Mouse (Mus musculus) MEL (cell line): ENCODE results near the gene Fam227b. TPM values are rescaled to one million over a fixed set of nuclear protein-coding genes. Genes with fewer than 3 reads are reported as not detected.

ENCODE experiments used
- DNase-seq: peaks from one replicate; pipeline ENCODE4 v3.0.0; 2011; ENCODE audit warnings: low read depth, low spot score
- H3K27ac ChIP-seq: 2 replicates; pipeline ENCODE4 v1.5.1; 2012; ENCODE audit warnings: low read depth, mild to moderate bottlenecking, control low read depth, low read length, moderate library complexity; ENCODE audit not compliant: control insufficient read depth
- H3K27me3 ChIP-seq, 2 experiments: fragments of 150-350 bp in 1 of 2; sonication (generic) in 1 of 2; 2 replicates each; pipeline ENCODE4 v1.6.1; 2012; ENCODE audit warnings: low read length in 2 of 2, mild to moderate bottlenecking in 2 of 2, improper control_type of control experiment in 1 of 2, moderate library complexity in 1 of 2; ENCODE audit not compliant: insufficient read depth in 2 of 2, control insufficient read depth in 1 of 2
- H3K36me3 ChIP-seq, 2 experiments: 2 replicates each; pipeline ENCODE4 v1.6.1; 2012 to 2014; ENCODE audit warnings: low read length in 2 of 2, improper control_type of control experiment in 1 of 2, inconsistent platforms in 1 of 2, mild to moderate bottlenecking in 1 of 2; ENCODE audit not compliant: insufficient read depth in 2 of 2, control insufficient read depth in 1 of 2
- H3K4me1 ChIP-seq, 2 experiments: fragments of 150-350 bp in 1 of 2; sonication (generic) in 1 of 2; 2 replicates each; pipeline ENCODE4 v1.6.1; 2012; ENCODE audit warnings: low read length in 2 of 2, improper control_type of control experiment in 1 of 2, mild to moderate bottlenecking in 1 of 2; ENCODE audit not compliant: insufficient read depth in 2 of 2, control insufficient read depth in 1 of 2
- H3K4me3 ChIP-seq, 2 experiments: fragments of 150-350 bp in 1 of 2; sonication (generic) in 1 of 2; 2 replicates each; pipeline ENCODE4 v1.5.1; 2012; ENCODE audit warnings: low read depth in 2 of 2, low read length in 2 of 2, mild to moderate bottlenecking in 2 of 2, moderate library complexity in 2 of 2, control low read depth in 1 of 2, improper control_type of control experiment in 1 of 2; ENCODE audit not compliant: control insufficient read depth in 1 of 2, insufficient read depth in 1 of 2
- H3K79me2 ChIP-seq: 2 replicates; pipeline ENCODE4 v1.6.1; 2012; ENCODE audit warnings: mild to moderate bottlenecking, low read length, moderate library complexity; ENCODE audit not compliant: control insufficient read depth, poor library complexity, insufficient read depth
- H3K9ac ChIP-seq: 2 replicates; pipeline ENCODE4 v1.6.1; 2012; ENCODE audit warnings: low read depth, mild to moderate bottlenecking, control low read depth, low read length, moderate library complexity; ENCODE audit not compliant: control insufficient read depth, poor library complexity, severe bottlenecking
- H3K9me3 ChIP-seq: fragments of 150-350 bp; sonication (generic); replicated peaks from 2 replicates; pipeline ENCODE4 v1.6.1; 2012; ENCODE audit warnings: mild to moderate bottlenecking, low read length, improper control_type of control experiment, moderate library complexity; ENCODE audit not compliant: insufficient read depth
- CHD1 ChIP-seq: IDR thresholded peaks from 2 replicates; pipeline ENCODE4 v1.6.1; 2012; ENCODE audit warnings: low read depth, mild to moderate bottlenecking, inconsistent platforms, low read length, improper control_type of control experiment
- EP300 ChIP-seq, 2 experiments: IDR thresholded peaks; 2 replicates each; pipeline ENCODE4 v1.6.1; 2011; ENCODE audit warnings: improper control_type of control experiment in 2 of 2, low read length in 2 of 2, low read depth in 1 of 2, mild to moderate bottlenecking in 1 of 2
- HCFC1 ChIP-seq: IDR thresholded peaks from 2 replicates; pipeline ENCODE4 v1.6.1; 2012; ENCODE audit warnings: low read depth, mild to moderate bottlenecking, inconsistent platforms, low read length, improper control_type of control experiment, moderate library complexity
- MEF2A ChIP-seq: IDR thresholded peaks from 2 replicates; pipeline ENCODE4 v1.6.1; 2014; ENCODE audit warnings: low read depth, mild to moderate bottlenecking, inconsistent platforms, low read length, improper control_type of control experiment; ENCODE audit not compliant: poor library complexity, insufficient replicate concordance, severe bottlenecking; ENCODE audit errors: extremely low read depth
- NRF1 ChIP-seq: IDR thresholded peaks from 2 replicates; pipeline ENCODE4 v1.6.1; 2014; ENCODE audit warnings: low read depth, mild to moderate bottlenecking, inconsistent platforms, low read length, improper control_type of control experiment, moderate library complexity; ENCODE audit not compliant: poor library complexity, insufficient read depth, severe bottlenecking
- POLR2AphosphoS5 ChIP-seq: IDR thresholded peaks from 2 replicates; pipeline ENCODE4 v1.6.1; 2012; ENCODE audit warnings: low read depth, borderline replicate concordance, mild to moderate bottlenecking, inconsistent platforms, low read length, moderate library complexity, mixed read lengths
- SIN3A ChIP-seq: IDR thresholded peaks from 2 replicates; pipeline ENCODE4 v1.6.1; 2012; ENCODE audit warnings: low read length, improper control_type of control experiment, inconsistent platforms
- TCF12 ChIP-seq: IDR thresholded peaks from 2 replicates; pipeline ENCODE4 v1.6.1; 2014; ENCODE audit warnings: low read depth, mild to moderate bottlenecking, inconsistent platforms, low read length, improper control_type of control experiment, moderate library complexity
- UBTF ChIP-seq: IDR thresholded peaks from 2 replicates; pipeline ENCODE4 v1.6.1; 2012; ENCODE audit warnings: low read depth, mild to moderate bottlenecking, inconsistent platforms, low read length, improper control_type of control experiment, moderate library complexity, borderline replicate concordance; ENCODE audit not compliant: insufficient read depth
- USF1 ChIP-seq: IDR thresholded peaks from 2 replicates; pipeline ENCODE4 v1.6.1; 2014; ENCODE audit warnings: low read depth, mild to moderate bottlenecking, inconsistent platforms, low read length, improper control_type of control experiment, moderate library complexity
- USF2 ChIP-seq, 2 experiments: IDR thresholded peaks; 2 replicates each; pipeline ENCODE4 v1.6.1; 2011 to 2012; ENCODE audit warnings: improper control_type of control experiment in 2 of 2, low read length in 2 of 2, borderline replicate concordance in 1 of 2, inconsistent platforms in 1 of 2, low read depth in 1 of 2, mild to moderate bottlenecking in 1 of 2; ENCODE audit not compliant: insufficient read depth in 1 of 2
- ZKSCAN1 ChIP-seq: IDR thresholded peaks from 2 replicates; pipeline ENCODE4 v1.6.1; 2012; ENCODE audit warnings: low read depth, mild to moderate bottlenecking, inconsistent platforms, low read length, improper control_type of control experiment, moderate library complexity
- ZMIZ1 ChIP-seq: IDR thresholded peaks from 2 replicates; pipeline ENCODE4 v1.6.1; 2012; ENCODE audit warnings: low read depth, mild to moderate bottlenecking, inconsistent platforms, low read length, improper control_type of control experiment, moderate library complexity
- ZNF384 ChIP-seq: IDR thresholded peaks from 2 replicates; pipeline ENCODE4 v1.6.1; 2012; ENCODE audit warnings: low read depth, mild to moderate bottlenecking, inconsistent platforms, low read length, improper control_type of control experiment
- polyA plus RNA-seq, 2 experiments: library from polyadenylated mRNA; stranded (reverse) in 1 of 2; unstranded in 1 of 2; fragments of >175 nt in 1 of 2; fragments of >200 nt in 1 of 2; gene quantifications; 2 replicates each; pipeline versions ENCODE4 v1.2.1 to v1.2.4; 2012; ENCODE audit warnings: low replicate concordance in 2 of 2, low read depth in 1 of 2; ENCODE audit not compliant: insufficient read length in 2 of 2, insufficient read depth in 1 of 2, missing spikeins in 1 of 2
- total RNA-seq: library from RNA; depleted of rRNA; stranded (reverse); fragments of 300-350 nt; gene quantifications from 2 replicates; pipeline ENCODE4 v1.2.3, GENCODE M21; 2012

Fam227b gene
- total and polyA plus RNA-seq, 3 experiments = not detected

- no peaks in the 10 kb centered on the region for H3K4me1 ChIP-seq
Measured at GRCm38 (mm10) chr2:126035013-126035770, 116.6 kb downstream of the Fam227b start.

GRCm38 (mm10) chr2:126034379-126035005 lies 117.3 kb downstream of the Fam227b start, which contains the start of gene Fgf7:
Gene Fgf7, plus strand, starts transcription at chr2:126034658.
- Histone ChIP-seq H3K36me3 (no peaks in the 10 kb centered on the region), H3K27ac (no peak within 1 kb of the TSS), H3K4me1 (no peaks in the 10 kb centered on the region), H3K27me3 (no peaks in the 10 kb centered on the region; a peak in 2 of 4 replicates), H3K4me3 (no peak within 1 kb of the TSS)
- no peak for DNase-seq
- TF ChIP-seq ZKSCAN1 (no peak), ZNF384 (no peak), USF2 (IDR thresholded peaks at IDR 0.05; ENCODE audit: borderline replicate concordance in 1 of 2, insufficient read depth in 1 of 2, low read depth in 1 of 2, low read length in 2 of 2) (no peak), MEF2A (no peak), UBTF (no peak), POLR2AphosphoS5 (no peak), HCFC1 (no peak), TCF12 (no peak)
- TF ChIP-seq, all 39 proteins: peak for 0
- Histone ChIP-seq H3K79me2 (no peaks in the 10 kb centered on the region), H3K9ac (no peak within 1 kb of the TSS), H3K9me3 (no peaks in the 10 kb centered on the region)

More at GRCm38 (mm10) chr2:126035013-126035770, 116.6 kb downstream of the Fam227b start:
- no peak overlapping the region for H3K4me3 ChIP-seq
- H3K79me2 ChIP-seq = no peaks in the 10 kb centered on the region
- H3K27ac ChIP-seq = no peak overlapping the region
- no peak overlapping the region for H3K9ac ChIP-seq
- no peaks in the 10 kb centered on the region; a peak in 2 of 4 replicates for H3K27me3 ChIP-seq
- H3K9me3 ChIP-seq = no peaks in the 10 kb centered on the region
- no peaks in the 10 kb centered on the region for H3K36me3 ChIP-seq
- no peak for DNase-seq
- TF ChIP-seq NRF1 (no peak), USF1 (no peak), EP300 (IDR thresholded peaks at IDR 0.05; ENCODE audit: low read depth in 1 of 2, low read length in 2 of 2) (no peak), CHD1 (no peak), ZMIZ1 (no peak), SIN3A (no peak), ZNF384 (no peak), ZKSCAN1 (no peak)
